Mouse (Mus musculus) gonadal fat pad, adult 2 months (tissue): ENCODE results near the gene Rnps1. TPM values are rescaled to one million over a fixed set of nuclear protein-coding genes. Genes with fewer than 3 reads are reported as not detected.
"Not testable (repeated sequence)": the region's sequence is repeated elsewhere in the genome, so short reads cannot be mapped to it uniquely, and the experiment has no call there.

ENCODE experiments used
- DNase-seq: peaks from one replicate; pipeline ENCODE4 v3.0.0-alpha.2; 2012; ENCODE audit warnings: low read depth
- polyA plus RNA-seq: library from polyadenylated mRNA; depleted of rRNA; stranded (reverse); fragments of >200 nt; gene quantifications from 2 replicates; pipeline ENCODE4 v1.2.3, GENCODE M21; 2012; rRNA removed

Rnps1 gene
- 96.6 and 102 TPM in 2 replicates for polyA plus RNA-seq

GRCm38 (mm10) chr17:24414230-24414976 lies at the start of gene Rnps1:
Gene Rnps1, plus strand, starts transcription at chr17:24414565.
- peak; percentile 83 for DNase-seq

GRCm38 (mm10) chr17:24365863-24366262 lies 48.5 kb upstream of the Rnps1 start:
- DNase-seq, result no peak

GRCm38 (mm10) chr17:24375094-24375712 lies 39.2 kb upstream of the Rnps1 start:
- DNase-seq, result no peak

- DNase-seq, result no peak
Measured at GRCm38 (mm10) chr17:24375886-24376285, 38.5 kb upstream of the Rnps1 start.

GRCm38 (mm10) chr17:24378496-24378895 lies 35.9 kb upstream of the Rnps1 start:
- DNase-seq, result no peak

GRCm38 (mm10) chr17:24383789-24384188 lies 30.6 kb upstream of the Rnps1 start:
- DNase-seq, result no peak

GRCm38 (mm10) chr17:24388711-24389110 lies 25.7 kb upstream of the Rnps1 start:
- DNase-seq, result no peak

GRCm38 (mm10) chr17:24389865-24390264 lies 24.5 kb upstream of the Rnps1 start:
- DNase-seq, result no peak

- no peak for DNase-seq
Measured at GRCm38 (mm10) chr17:24391149-24391548, 23.2 kb upstream of the Rnps1 start.

- no peak for DNase-seq
Measured at GRCm38 (mm10) chr17:24393527-24393926, 20.8 kb upstream of the Rnps1 start.

GRCm38 (mm10) chr17:24394456-24394855 lies 19.9 kb upstream of the Rnps1 start:
- no peak for DNase-seq

GRCm38 (mm10) chr17:24402371-24402770 lies 12.0 kb upstream of the Rnps1 start:
- no peak for DNase-seq

GRCm38 (mm10) chr17:24407116-24407803 lies 7.1 kb upstream of the Rnps1 start:
- no peak for DNase-seq

- DNase-seq, result no peak
Measured at GRCm38 (mm10) chr17:24413557-24414211, 681 bp upstream of the Rnps1 start.

- DNase-seq, result no peak
Measured at GRCm38 (mm10) chr17:24415011-24415410, 646 bp downstream of the Rnps1 start.

- DNase-seq, result peak; percentile 79
Measured at GRCm38 (mm10) chr17:24416051-24416652, 1.8 kb downstream of the Rnps1 start.

GRCm38 (mm10) chr17:24423114-24423513 lies 8.7 kb downstream of the Rnps1 start:
- DNase-seq, result no peak

- DNase-seq, result no peak
Measured at GRCm38 (mm10) chr17:24424489-24424888, 10.1 kb downstream of the Rnps1 start.

- DNase-seq, result not testable (repeated sequence)
Measured at GRCm38 (mm10) chr17:24425326-24425725, 11.0 kb downstream of the Rnps1 start.

- DNase-seq, result no peak
Measured at GRCm38 (mm10) chr17:24425905-24426304, 11.5 kb downstream of the Rnps1 start.

GRCm38 (mm10) chr17:24426471-24427169 lies 12.3 kb downstream of the Rnps1 start, which contains the start of gene Eci1:
Gene Eci1, plus strand, starts transcription at chr17:24426641.
- DNase-seq, result no peak
